Comparison of ENCODE assay signal across 20 mouse cellular contexts in the genomic region with DNA sequence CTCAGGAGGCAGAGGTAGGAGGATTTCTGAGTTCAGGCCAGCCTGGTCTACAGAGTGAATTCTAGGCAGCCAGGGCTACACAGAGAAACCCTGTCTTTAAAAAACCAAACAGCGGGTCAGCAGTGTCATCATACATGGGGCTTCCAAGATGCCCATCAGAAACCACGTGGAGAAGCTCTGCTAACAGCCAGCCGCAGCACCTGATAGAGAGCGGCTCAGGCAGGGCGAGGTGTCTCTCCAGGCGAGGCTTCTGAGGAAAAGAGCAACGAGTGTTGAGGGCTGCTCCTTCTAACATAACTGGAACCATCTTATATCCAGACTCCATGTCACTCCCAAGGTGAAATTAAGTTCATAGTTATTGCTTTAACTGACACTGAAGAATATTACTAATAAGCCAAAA. TPM values are rescaled to one million over a fixed set of nuclear protein-coding genes. Genes with fewer than 3 reads are reported as not detected.
"Had no signal": no experiment of that assay in that cellular context is flagged by ENCODE, and none has a peak within 500 bp of the region (broad histone marks: within the 10 kb centered on the region; RNA-seq: fewer than 3 reads in every experiment).

No protein-coding gene starts in this region.

- H3K36me3 ChIP-seq: limb, embryonic 15.5 days; neural tube, embryonic 15.5 days had no signal

- H3K4me3 ChIP-seq: limb, embryonic 15.5 days; neural tube, embryonic 15.5 days had no signal

- H3K9ac ChIP-seq: limb, embryonic 15.5 days; lung, embryonic 14.5 days; neural tube, embryonic 15.5 days had no signal

- H3K27me3 ChIP-seq: limb, embryonic 15.5 days; neural tube, embryonic 15.5 days had no signal

- H3K27ac ChIP-seq: limb, embryonic 15.5 days; neural tube, embryonic 15.5 days had no signal

- ATAC-seq: hindbrain, embryonic 16.5 days had no signal

- DNase-seq: kidney, adult 18-20 months; kidney, postnatal 14 days; lung, embryonic 14.5 days; lung, postnatal 10 days; lung, postnatal 4 days; right cerebral cortex, adult 18-20 months; spleen, adult 18-20 months had no signal

- H3K4me2 ChIP-seq: limb, embryonic 15.5 days; lung, embryonic 14.5 days; midbrain, embryonic 11.5 days; neural tube, embryonic 15.5 days had no signal

- H3K9me3 ChIP-seq: limb, embryonic 15.5 days; neural tube, embryonic 15.5 days had no signal

RNA-seq across cellular contexts. Expression of a gene that starts 57.4 kb away (rescaled TPM):
- total RNA-seq: layer of hippocampus, postnatal 14 days; left cerebral cortex, adult 8-10 months; left cerebral cortex, postnatal 25 days; midbrain, postnatal 0 days had no signal
- polyA plus RNA-seq: hindbrain, embryonic 16.5 days; kidney, embryonic 14.5 days; large intestine, adult 2 months; limb, embryonic 11.5 days; limb, embryonic 15.5 days; midbrain, embryonic 11.5 days; midbrain, postnatal 0 days; neural tube, embryonic 11.5 days; neural tube, embryonic 15.5 days; stomach, embryonic 16.5 days had no signal
